Mouse (Mus musculus) midbrain, embryonic 11.5 days (tissue): ENCODE measurements around the gene Pitpnb. TPM values are rescaled to one million over a fixed set of nuclear protein-coding genes. Genes with fewer than 3 reads are reported as not detected.

Source experiments
- ATAC-seq: fragments of 200-750 bp; cut with Nextera tagmentation; 2 replicates; pipeline ENCODE4 v1.8.0; 2017; ENCODE audit warnings: moderate TSS enrichment, moderate library complexity; ENCODE audit not compliant: low FRiP score
- DNase-seq: peaks from one replicate; pipeline ENCODE4 v3.0.0; 2015; ENCODE audit warnings: low spot score; ENCODE audit errors: missing footprints
- H3K27ac ChIP-seq: fragments of 300-500 bp; sonication (generic); 2 replicates; pipeline ENCODE4 v1.5.1; 2014; ENCODE audit warnings: low read depth, low read length
- H3K27me3 ChIP-seq: fragments of 300-500 bp; sonication (generic); 2 replicates; pipeline ENCODE4 v1.6.1; 2014; ENCODE audit warnings: mild to moderate bottlenecking, low read length, moderate library complexity, mixed read lengths; ENCODE audit not compliant: control insufficient read depth, insufficient read depth
- H3K36me3 ChIP-seq: fragments of 300-500 bp; sonication (generic); 2 replicates; pipeline ENCODE4 v1.6.1; 2014; ENCODE audit warnings: mild to moderate bottlenecking, low read length, moderate library complexity, mixed read lengths; ENCODE audit not compliant: control insufficient read depth, insufficient read depth
- H3K4me1 ChIP-seq: fragments of 300-500 bp; sonication (generic); 2 replicates; pipeline ENCODE4 v1.6.1; 2014; ENCODE audit warnings: low read length; ENCODE audit not compliant: control insufficient read depth, insufficient read depth
- H3K4me2 ChIP-seq: fragments of 300-500 bp; sonication (generic); 2 replicates; pipeline ENCODE4 v1.6.1; 2014; ENCODE audit warnings: mild to moderate bottlenecking, moderate library complexity
- H3K4me3 ChIP-seq: fragments of 300-500 bp; sonication (generic); 2 replicates; pipeline ENCODE4 v1.5.1; 2014; ENCODE audit warnings: low read depth, low read length
- H3K9ac ChIP-seq: fragments of 300-500 bp; sonication (generic); 2 replicates; pipeline ENCODE4 v1.6.1; 2014; ENCODE audit warnings: low read length
- H3K9me3 ChIP-seq: fragments of 300-500 bp; sonication (generic); 2 replicates; pipeline ENCODE4 v1.6.1; 2016; ENCODE audit warnings: low read length; ENCODE audit not compliant: control insufficient read depth
- WGBS: fragments of 180-500 bp; shearing (Covaris S2); extraction: QIAGEN DNeasy Blood & Tissue Kit; methylation state at CpG from one replicate; pipeline ENCODE4 v1.1.7; 2014; 5-methylcytosine and 5-hydroxymethylcytosine counted together
- polyA plus RNA-seq: library from polyadenylated mRNA; unstranded; fragments of >200 nt; fragmentation: Nextera tagmentation; extraction: Ambion mirVana; gene quantifications from 2 replicates; pipeline ENCODE4 v1.2.1, GENCODE M21; 2014

The Pitpnb gene
- polyA plus RNA-seq, 1 experiment from 2014 or later: 118 TPM

- no peak for ATAC-seq
- H3K9ac ChIP-seq: peak overlapping the region; percentile 6
- H3K4me1 ChIP-seq: peaks cover 90% of the 10 kb centered on the region
- no peak overlapping the region for H3K4me3 ChIP-seq
- no peaks in the 10 kb centered on the region for H3K9me3 ChIP-seq
- DNase-seq: no peak
- no peaks in the 10 kb centered on the region for H3K27me3 ChIP-seq
- H3K4me2 ChIP-seq: peak overlapping the region; percentile 8; the same call in 1 of the 2 replicates
- H3K27ac ChIP-seq: no peak overlapping the region
- peaks cover 3% of the 10 kb centered on the region; the same call in 1 of the 2 replicates for H3K36me3 ChIP-seq
- WGBS: 24% methylated on average over 7 of the region's 7 CpGs
These were observed 99.2 kb downstream of the Pitpnb start for GRCm38 (mm10) chr5:111429726-111430125.

GRCm38 (mm10) chr5:111431007-111431730 is 100.6 kb downstream of the Pitpnb start:
- 75% methylated on average over 11 of the region's 11 CpGs for WGBS
- Histone ChIP-seq H3K9ac (0 out of 2 replicates have a peak overlapping the region, but pooled peaks have one; percentile 18), H3K27me3 (no peaks in the 10 kb centered on the region), H3K9me3 (no peaks in the 10 kb centered on the region), H3K4me1 (peaks cover 81% of the 10 kb centered on the region), H3K36me3 (peaks cover 2% of the 10 kb centered on the region), H3K4me2 (0 out of 2 replicates have a peak overlapping the region, but pooled peaks have one; percentile 9), H3K27ac (no peak overlapping the region), H3K4me3 (no peak overlapping the region)
- ATAC-seq (no peak), DNase-seq (no peak)

DNA sequence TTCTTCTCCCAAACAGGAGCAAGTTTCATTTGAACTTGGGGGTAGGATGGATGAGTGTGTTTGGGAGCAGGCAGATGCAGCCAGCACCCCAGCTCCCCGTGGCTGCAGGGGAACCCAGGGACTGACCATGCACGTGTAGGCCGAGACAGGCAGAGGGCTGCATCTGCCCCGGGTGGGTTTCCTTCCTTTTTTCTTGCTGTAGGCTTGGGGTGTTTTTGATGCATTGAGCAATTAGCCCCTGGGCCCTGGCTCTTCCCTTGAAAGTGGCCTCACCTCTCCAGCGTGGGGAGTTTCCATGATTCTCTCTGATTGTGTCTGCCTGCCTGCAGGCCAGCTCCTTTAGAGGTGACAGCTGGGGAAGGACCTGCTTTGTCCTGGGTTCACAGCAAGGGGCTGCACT is 102.3 kb downstream of the Pitpnb start:
- Histone ChIP-seq H3K4me2 (no peak overlapping the region), H3K36me3 (peaks cover 7% of the 10 kb centered on the region), H3K27me3 (no peaks in the 10 kb centered on the region), H3K27ac (no peak overlapping the region), H3K9me3 (no peaks in the 10 kb centered on the region), H3K9ac (0 out of 2 replicates have a peak overlapping the region, but pooled peaks have one; percentile 27), H3K4me1 (peaks cover 78% of the 10 kb centered on the region), H3K4me3 (no peak overlapping the region)
- no peak for ATAC-seq
- DNase-seq: no peak
- WGBS: 53% methylated on average over 5 of the region's 5 CpGs

GRCm38 (mm10) chr5:111434342-111434842 is 103.8 kb downstream of the Pitpnb start:
- no peak overlapping the region for H3K4me2 ChIP-seq
- DNase-seq: no peak

DNA sequence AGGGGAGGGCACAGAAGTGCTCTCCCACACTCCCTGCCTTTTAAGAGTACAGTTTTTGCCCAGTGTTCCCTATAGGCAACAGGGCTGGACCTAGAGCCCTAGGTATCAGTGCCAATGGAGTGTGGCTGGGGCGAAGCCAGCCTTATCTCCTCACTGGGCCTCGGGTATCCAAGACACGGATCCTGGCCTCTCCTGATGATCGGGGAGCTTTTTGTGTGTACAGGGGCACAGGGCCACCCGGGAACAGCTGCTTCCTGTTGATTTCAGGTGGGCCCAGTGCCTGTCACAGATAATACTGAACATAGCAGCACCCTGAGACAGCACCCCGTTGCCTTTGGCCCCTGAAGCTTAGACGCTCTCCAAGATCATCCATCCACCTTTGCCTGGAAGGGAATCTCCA is 105.7 kb downstream of the Pitpnb start:
- WGBS: 90% methylated on average over 7 of the region's 7 CpGs
- H3K9ac ChIP-seq: no peak overlapping the region
- H3K9me3 ChIP-seq: no peaks in the 10 kb centered on the region
- H3K4me2 ChIP-seq: no peak overlapping the region
- no peak for DNase-seq
- H3K4me1 ChIP-seq: peaks cover 54% of the 10 kb centered on the region
- no peak overlapping the region for H3K27ac ChIP-seq
- H3K4me3 ChIP-seq: no peak overlapping the region
- H3K36me3 ChIP-seq: peaks cover 7% of the 10 kb centered on the region; the same call in 1 of the 2 replicates
- no peak for ATAC-seq
- H3K27me3 ChIP-seq: no peaks in the 10 kb centered on the region

More at GRCm38 (mm10) chr5:111434342-111434842, 103.8 kb downstream of the Pitpnb start:
- 58% methylated on average over 13 of the region's 16 CpGs for WGBS
- H3K9ac ChIP-seq: no peak overlapping the region
- H3K9me3 ChIP-seq: no peaks in the 10 kb centered on the region
- H3K27me3 ChIP-seq: no peaks in the 10 kb centered on the region
- H3K4me3 ChIP-seq: no peak overlapping the region
- no peak overlapping the region for H3K27ac ChIP-seq
- H3K36me3 ChIP-seq: peaks cover 7% of the 10 kb centered on the region; the same call in 1 of the 2 replicates
- H3K4me1 ChIP-seq: peaks cover 62% of the 10 kb centered on the region
- ATAC-seq: 0 out of 2 replicates have a peak, but pooled peaks have one; percentile 15

DNA sequence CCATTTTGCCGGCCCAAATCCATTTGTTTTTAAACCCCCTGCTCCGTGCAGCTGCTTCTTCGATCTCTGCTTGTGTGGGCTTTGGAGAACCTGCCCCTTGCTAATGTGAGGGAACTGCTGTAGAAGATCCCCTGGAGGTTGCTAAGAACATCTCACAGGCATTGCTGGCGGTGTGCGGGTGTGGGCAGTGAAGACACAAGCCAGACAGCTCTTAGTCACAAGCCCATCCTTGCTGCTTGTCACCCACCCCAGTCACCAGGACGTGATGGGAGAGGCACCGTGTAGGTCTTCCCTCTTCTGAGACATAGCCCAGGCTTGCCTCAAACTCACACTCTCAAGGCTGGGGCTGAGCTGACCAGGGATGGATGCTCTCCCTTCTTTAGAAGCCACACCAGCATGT is 106.6 kb downstream of the Pitpnb start:
- Histone ChIP-seq H3K27me3 (no peaks in the 10 kb centered on the region), H3K9me3 (no peaks in the 10 kb centered on the region), H3K4me3 (no peak overlapping the region), H3K4me2 (no peak overlapping the region), H3K4me1 (peaks cover 54% of the 10 kb centered on the region), H3K36me3 (peaks cover 7% of the 10 kb centered on the region; the same call in 1 of the 2 replicates), H3K27ac (0 out of 2 replicates have a peak overlapping the region, but pooled peaks have one; percentile 20), H3K9ac (no peak overlapping the region)
- ATAC-seq (no peak), DNase-seq (no peak)
- WGBS: 51% methylated on average over 7 of the region's 7 CpGs

Other genes with a start within 250 kb of the Pitpnb start
- gene Mn1, start 86.6 kb downstream of the Pitpnb start, polyA plus RNA-seq: 42.0 and 46.2 TPM in 2 replicates